ENCODE assay signal across 10 mouse cellular contexts in genomic region chr15:30925838-30926237, GRCm38 (mm10).
DNase-seq lines count a peak whose midpoint lies in the region; ATAC-seq lines count a peak whose summit lies in the region.
"Had no signal": no experiment of that assay in that cellular context is flagged by ENCODE, and none has a peak within 500 bp of the region (broad histone marks: within the 10 kb centered on the region; RNA-seq: fewer than 3 reads in every experiment).

No protein-coding gene starts in this region.

- no peak overlapping the region for H3K4me3 ChIP-seq in kidney, embryonic 16.5 days (ENCODE audit: low read length)
- H3K4me3 ChIP-seq in neural tube, embryonic 15.5 days (replicated peaks), result no peak overlapping the region
- H3K4me3 ChIP-seq: limb, embryonic 13.5 days had no signal

- no peak overlapping the region for H3K9ac ChIP-seq in kidney, embryonic 16.5 days (replicated peaks; ENCODE audit: low read length)
- no peak overlapping the region for H3K9ac ChIP-seq in neural tube, embryonic 15.5 days (replicated peaks)
- H3K9ac ChIP-seq: limb, embryonic 13.5 days had no signal

- H3K36me3 ChIP-seq in kidney, embryonic 16.5 days (ENCODE audit: insufficient read depth, low read length), result no peaks in the 10 kb centered on the region
- H3K36me3 ChIP-seq in neural tube, embryonic 15.5 days, result peaks cover 4% of the 10 kb centered on the region; the same call in 1 of the 2 replicates
- H3K36me3 ChIP-seq: limb, embryonic 13.5 days had no signal

- no peak overlapping the region for H3K4me2 ChIP-seq in kidney, embryonic 16.5 days (replicated peaks; ENCODE audit: low read depth, low read length)
- H3K4me2 ChIP-seq in neural tube, embryonic 15.5 days, result no peak overlapping the region
- H3K4me2 ChIP-seq: limb, embryonic 13.5 days had no signal

- peak; percentile 78; the same call in 1 of the 2 replicates for ATAC-seq in kidney, embryonic 16.5 days (ENCODE audit: low FRiP score, low TSS enrichment)
- no peak for ATAC-seq in neural tube, embryonic 15.5 days (ENCODE audit: low FRiP score)
- no peak for ATAC-seq in granulocyte monocyte progenitor cell, adult 5-6 weeks (replicated peaks; ENCODE audit: poor library complexity, severe bottlenecking)

- H3K27ac ChIP-seq in kidney, embryonic 16.5 days (ENCODE audit: low read length), result no peak overlapping the region
- H3K27ac ChIP-seq in neural tube, embryonic 15.5 days (replicated peaks), result no peak overlapping the region
- H3K27ac ChIP-seq: limb, embryonic 13.5 days had no signal

- WGBS in kidney, embryonic 16.5 days, result 59% methylated on average over 5 of the region's 5 CpGs
- WGBS in neural tube, embryonic 15.5 days, result 79% methylated on average over 5 of the region's 5 CpGs

- H3K27me3 ChIP-seq in kidney, embryonic 16.5 days (ENCODE audit: insufficient read depth, low read length), result no peaks in the 10 kb centered on the region
- H3K27me3 ChIP-seq in neural tube, embryonic 15.5 days (replicated peaks), result no peaks in the 10 kb centered on the region
- H3K27me3 ChIP-seq: limb, embryonic 13.5 days had no signal

- H3K4me1 ChIP-seq in kidney, embryonic 16.5 days (ENCODE audit: insufficient read depth, low read length), result no peaks in the 10 kb centered on the region
- no peaks in the 10 kb centered on the region for H3K4me1 ChIP-seq in neural tube, embryonic 15.5 days
- H3K4me1 ChIP-seq: limb, embryonic 13.5 days had no signal

- DNase-seq in kidney, postnatal 25 days, result no peak
- peak; percentile 19 for DNase-seq in neural tube, embryonic 10.5 days (ENCODE audit: extremely low spot score, low spot score)
- DNase-seq in embryo, embryonic 11.5 days (ENCODE audit: low read depth, low spot score), result peak; percentile 27
- no peak for DNase-seq in ovary, postnatal 10 days (ENCODE audit: low spot score)
- DNase-seq: layer of hippocampus, adult 9-11 months; thymus, postnatal 25 days had no signal

- H3K9me3 ChIP-seq in kidney, embryonic 16.5 days (ENCODE audit: low read length), result no peaks in the 10 kb centered on the region
- H3K9me3 ChIP-seq in neural tube, embryonic 15.5 days (replicated peaks), result no peaks in the 10 kb centered on the region
- H3K9me3 ChIP-seq: limb, embryonic 13.5 days had no signal

Comparison
In these comparisons a context has a peak if more than half of its experiments do, and no peak if none do; other contexts are left out.
1. DNase-seq: peak in neural tube, embryonic 10.5 days (single experiment) and embryo, embryonic 11.5 days (single experiment); none in kidney, postnatal 25 days (0 of 2) and ovary, postnatal 10 days (single experiment).